Comparison of ENCODE assay signal across 11 mouse cellular contexts in the genomic region with DNA sequence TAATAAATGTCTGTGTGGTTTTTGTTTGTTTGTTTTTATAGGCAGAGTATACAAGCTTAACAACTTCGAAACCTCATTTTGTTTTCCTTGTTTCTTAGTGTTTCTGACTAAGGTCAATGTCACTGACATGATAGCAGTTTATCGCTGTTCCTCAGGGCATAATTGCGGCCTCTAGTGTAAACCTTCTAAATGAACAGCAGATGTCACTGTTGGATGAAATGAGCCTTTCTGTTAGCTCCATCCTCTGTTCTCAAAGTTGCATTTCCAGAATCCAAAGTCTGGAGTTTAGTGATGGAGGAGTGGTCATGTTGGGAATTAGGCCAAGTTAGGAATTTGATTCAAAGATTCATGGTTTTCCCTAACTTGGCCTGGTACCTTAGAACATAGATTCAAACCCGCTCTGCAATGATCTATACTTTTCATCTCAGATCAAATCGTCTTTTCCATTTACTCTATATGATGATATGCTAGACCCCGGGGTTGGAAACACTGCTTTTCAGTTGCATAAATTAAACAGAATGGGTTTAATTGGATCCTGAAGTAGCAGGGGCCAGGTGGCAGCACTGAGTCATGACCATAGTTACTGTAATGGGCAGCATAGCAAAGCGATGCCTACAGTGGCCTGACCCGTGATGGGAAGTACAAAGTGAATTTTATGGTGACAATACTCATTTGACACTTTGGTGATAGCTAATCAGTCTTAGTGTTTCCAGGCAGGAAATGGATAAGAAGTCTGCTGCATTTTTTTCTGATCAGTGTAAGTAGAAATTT.
A peak's percentile ranks its signal among the peaks of the same experiment; 100 is the strongest.
DNase-seq lines count a peak whose midpoint lies in the region; ATAC-seq and TF ChIP-seq lines count a peak whose summit lies in the region.
"Had no signal": no experiment of that assay in that cellular context is flagged by ENCODE, and none has a peak within 500 bp of the region (broad histone marks: within the 10 kb centered on the region; RNA-seq: fewer than 3 reads in every experiment).

No protein-coding gene starts in this region.

- H3K9me3 ChIP-seq in intestine, postnatal 0 days (ENCODE audit: control insufficient read depth) = no peaks in the 10 kb centered on the region
- no peaks in the 10 kb centered on the region for H3K9me3 ChIP-seq in intestine, embryonic 16.5 days (ENCODE audit: control insufficient read depth, low read length)
- H3K9me3 ChIP-seq in kidney, embryonic 16.5 days (ENCODE audit: low read length) = no peaks in the 10 kb centered on the region
- H3K9me3 ChIP-seq: megakaryocyte, embryonic 14.5 days had no signal

- no peaks in the 10 kb centered on the region for H3K4me1 ChIP-seq in intestine, postnatal 0 days (replicated peaks; ENCODE audit: control insufficient read depth, insufficient read depth, low read length)
- H3K4me1 ChIP-seq in intestine, embryonic 16.5 days (ENCODE audit: control insufficient read depth, insufficient read depth, low read length) = no peaks in the 10 kb centered on the region
- H3K4me1 ChIP-seq in kidney, embryonic 16.5 days (ENCODE audit: insufficient read depth, low read length) = no peaks in the 10 kb centered on the region
- H3K4me1 ChIP-seq: megakaryocyte, embryonic 14.5 days had no signal

- H3K4me3 ChIP-seq in intestine, postnatal 0 days (ENCODE audit: low read depth, low read length) = no peak overlapping the region
- H3K4me3 ChIP-seq in intestine, embryonic 16.5 days (ENCODE audit: low read length) = no peak overlapping the region
- no peak overlapping the region for H3K4me3 ChIP-seq in kidney, embryonic 16.5 days (ENCODE audit: low read length)
- H3K4me3 ChIP-seq: erythroblast, embryonic 14.5 days; megakaryocyte, embryonic 14.5 days had no signal

- no peaks in the 10 kb centered on the region for H3K27me3 ChIP-seq in intestine, postnatal 0 days (replicated peaks; ENCODE audit: control insufficient read depth, insufficient read depth, low read length)
- H3K27me3 ChIP-seq in intestine, embryonic 16.5 days (replicated peaks; ENCODE audit: control insufficient read depth, insufficient read depth, low read length) = no peaks in the 10 kb centered on the region
- H3K27me3 ChIP-seq in kidney, embryonic 16.5 days (ENCODE audit: insufficient read depth, low read length) = no peaks in the 10 kb centered on the region
- H3K27me3 ChIP-seq: megakaryocyte, embryonic 14.5 days had no signal

- H3K4me2 ChIP-seq in intestine, postnatal 0 days (replicated peaks; ENCODE audit: low read depth) = no peak overlapping the region
- no peak overlapping the region for H3K4me2 ChIP-seq in intestine, embryonic 16.5 days (ENCODE audit: low read depth, low read length)
- H3K4me2 ChIP-seq in kidney, embryonic 16.5 days (replicated peaks; ENCODE audit: low read depth, low read length) = no peak overlapping the region

- peak; percentile 62 for TF ChIP-seq CTCF in intestine, postnatal 0 days (IDR thresholded peaks at IDR 0.05; ENCODE audit: low read depth)

- no peaks in the 10 kb centered on the region for H3K36me3 ChIP-seq in intestine, postnatal 0 days (ENCODE audit: control insufficient read depth, insufficient read depth)
- H3K36me3 ChIP-seq in intestine, embryonic 16.5 days (ENCODE audit: control insufficient read depth, insufficient read depth, low read length) = no peaks in the 10 kb centered on the region
- H3K36me3 ChIP-seq in kidney, embryonic 16.5 days (ENCODE audit: insufficient read depth, low read length) = no peaks in the 10 kb centered on the region

- no peak overlapping the region for H3K27ac ChIP-seq in intestine, postnatal 0 days (ENCODE audit: low read depth, low read length)
- H3K27ac ChIP-seq in intestine, embryonic 16.5 days (ENCODE audit: low read length) = no peak overlapping the region
- H3K27ac ChIP-seq in kidney, embryonic 16.5 days (ENCODE audit: low read length) = no peak overlapping the region

- no peak overlapping the region for H3K9ac ChIP-seq in intestine, postnatal 0 days (ENCODE audit: low read depth, low read length)
- H3K9ac ChIP-seq in intestine, embryonic 16.5 days (ENCODE audit: low read depth, low read length) = no peak overlapping the region
- H3K9ac ChIP-seq in kidney, embryonic 16.5 days (replicated peaks; ENCODE audit: low read length) = no peak overlapping the region

- DNase-seq in 3T3-L1 (ENCODE audit: low read depth, low spot score) (peak; percentile 38), adipocyte (ENCODE audit: low spot score) (peak; percentile 6)
- no peak for DNase-seq in c-Kit-positive CD71-positive TER-119-positive erythroid progenitor cells, embryonic 14.5 days (ENCODE audit: low spot score)
- no peak for DNase-seq in lung, postnatal 4 days
- DNase-seq in T-cell, adult 2 months (ENCODE audit: low spot score) = no peak
- DNase-seq: thymus, adult 2 months had no signal

- whole genome bisulfite sequencing in intestine, postnatal 0 days = 65% methylated on average over 8 of the region's 8 CpGs
- WGBS in intestine, embryonic 16.5 days = 65% methylated on average over 8 of the region's 8 CpGs
- WGBS in kidney, embryonic 16.5 days = 54% methylated on average over 8 of the region's 8 CpGs

- no peak for ATAC-seq in intestine, postnatal 0 days
- ATAC-seq in intestine, embryonic 16.5 days = no peak
- peak; percentile 61; the same call in 1 of the 2 replicates for ATAC-seq in kidney, embryonic 16.5 days (ENCODE audit: low FRiP score, low TSS enrichment)

Comparison
In these comparisons a context has a peak if more than half of its experiments do, and no peak if none do; other contexts are left out.
1. DNase-seq: peak in 3T3-L1 (single experiment) and adipocyte (single experiment); none in c-Kit-positive CD71-positive TER-119-positive erythroid progenitor cells, embryonic 14.5 days (single experiment), lung, postnatal 4 days (0 of 2) and T-cell, adult 2 months (single experiment).